Mouse (Mus musculus): ENCODE results near the gene Med8. TPM values are rescaled to one million over a fixed set of nuclear protein-coding genes. Genes with fewer than 3 reads are reported as not detected.

The Med8 gene
- total RNA-seq, 2 experiments from 2014 or later = 32.8 to 37.2 TPM

DNA sequence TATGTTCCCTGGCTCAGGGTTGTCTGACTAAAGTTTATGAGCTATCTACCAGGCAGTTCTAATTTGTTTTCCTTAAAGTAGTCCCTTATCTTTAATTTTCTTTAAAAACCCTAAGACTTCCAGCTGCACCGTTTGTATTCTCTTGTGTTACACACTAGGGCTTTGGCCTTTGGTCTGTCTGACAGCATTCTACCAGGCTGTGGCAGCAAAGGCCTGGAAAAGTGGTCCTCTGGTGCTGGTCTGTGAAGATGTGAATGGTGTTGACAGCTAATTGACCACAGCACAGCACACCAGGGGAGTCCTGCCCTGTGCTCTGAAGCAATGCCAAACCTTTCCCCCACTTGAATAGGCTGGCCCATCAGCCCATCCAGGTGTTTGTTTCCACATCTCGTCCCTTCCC lies 6.6 kb downstream of the Med8 start:
- DNase-seq = no peak

DNA sequence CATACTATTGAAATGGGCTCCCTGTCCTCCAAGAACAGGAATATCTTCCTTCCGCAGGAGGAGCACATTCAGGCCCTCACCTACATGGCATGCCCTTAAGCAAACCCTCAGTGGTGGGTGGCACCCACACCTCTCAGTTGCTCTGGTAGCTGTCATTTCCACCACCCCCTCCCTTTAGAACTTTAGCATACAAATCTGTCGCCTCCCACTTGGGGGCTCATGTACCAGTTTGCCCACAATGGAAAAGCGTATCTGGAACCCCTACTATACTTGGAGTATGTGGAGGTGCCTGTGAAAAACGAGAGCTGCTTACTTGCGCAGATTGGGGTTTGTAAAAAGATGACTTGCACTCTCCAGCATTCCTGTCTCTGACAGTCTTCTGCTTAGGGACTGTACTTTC lies 7.2 kb downstream of the Med8 start:
- no peak for DNase-seq

DNA sequence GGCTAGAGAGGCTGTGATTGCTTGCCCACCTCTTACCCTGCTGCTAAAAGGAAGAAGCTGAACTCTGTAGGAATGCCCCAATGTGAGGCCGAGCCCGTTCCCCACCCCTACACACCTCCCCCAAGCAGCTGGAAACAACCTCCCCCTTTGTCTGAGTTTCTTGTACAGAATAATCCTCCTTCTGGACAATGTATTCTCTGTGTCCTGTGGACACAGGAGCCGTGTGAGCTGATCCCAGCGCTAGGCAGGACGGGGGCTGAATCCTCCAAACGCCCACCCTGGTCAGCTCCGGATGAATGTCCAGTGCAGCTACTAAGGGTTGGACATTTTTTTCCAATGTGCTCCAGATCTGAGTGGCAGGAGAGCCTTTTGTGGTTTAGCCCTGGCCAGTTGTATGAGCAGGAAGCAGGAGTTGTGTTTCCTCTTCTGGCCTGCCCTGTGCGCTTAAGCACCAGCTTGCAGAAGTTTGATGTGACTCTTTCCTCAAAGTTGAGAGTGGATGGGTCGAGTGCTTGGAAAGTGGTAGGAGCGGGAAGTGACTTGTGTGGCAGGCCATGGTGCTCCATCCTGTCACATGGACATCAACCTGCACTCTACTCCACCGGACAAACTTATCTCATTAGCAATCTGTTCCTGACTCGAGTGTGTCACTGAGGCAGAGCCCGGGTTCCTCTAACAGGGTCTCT lies 8.1 kb downstream of the Med8 start:
- DNase-seq = no peak

DNA sequence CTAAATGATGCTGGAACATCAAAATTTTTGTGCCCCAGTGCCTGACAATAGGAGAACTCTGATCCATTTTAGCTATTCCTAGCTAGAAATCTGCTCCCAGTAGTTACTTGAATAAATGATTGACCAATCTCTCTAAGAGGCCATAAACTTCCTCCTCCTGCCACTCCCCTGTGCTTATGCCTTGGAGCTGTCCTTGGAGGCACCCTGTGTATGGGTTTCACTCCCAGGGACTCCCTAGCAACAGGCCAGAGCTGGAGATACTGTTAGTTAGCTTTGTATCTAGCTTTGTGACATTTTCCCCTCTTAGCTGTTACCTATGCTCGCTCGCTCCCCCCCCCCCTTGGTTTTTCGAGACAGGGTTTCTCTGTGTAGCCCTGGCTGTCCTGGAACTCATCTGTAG lies 12.2 kb downstream of the Med8 start:
- no peak for DNase-seq

DNA sequence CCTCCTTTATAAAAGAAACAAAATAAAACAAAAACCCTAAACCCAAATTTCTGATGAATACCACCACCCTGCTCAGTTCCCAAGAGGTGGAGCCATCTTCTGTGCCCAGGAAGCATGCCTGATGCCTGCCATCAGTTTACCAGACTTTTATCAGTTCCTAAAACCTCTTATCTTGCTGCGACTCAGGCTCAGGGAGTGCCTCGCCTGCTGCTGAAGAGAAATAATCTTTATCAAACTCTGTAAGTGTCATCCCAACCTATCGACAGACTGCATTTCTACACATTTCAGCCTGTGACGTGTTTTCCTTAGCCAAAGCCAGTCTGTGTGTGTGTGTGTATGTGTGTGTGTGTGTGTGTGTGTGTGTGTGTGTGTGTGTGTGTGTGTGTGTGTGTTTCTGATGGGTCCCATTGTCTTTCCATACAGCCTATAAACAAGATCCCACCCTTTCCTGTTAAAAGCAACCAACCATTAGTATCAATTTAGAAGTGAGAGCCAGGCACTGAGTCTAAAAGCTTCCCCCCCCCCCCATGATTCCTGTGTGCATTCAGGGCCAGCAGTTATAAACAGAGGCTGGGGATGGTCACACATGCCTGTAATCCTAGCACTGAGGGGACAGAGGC lies 15.5 kb downstream of the Med8 start:
- DNase-seq = no peak

DNA sequence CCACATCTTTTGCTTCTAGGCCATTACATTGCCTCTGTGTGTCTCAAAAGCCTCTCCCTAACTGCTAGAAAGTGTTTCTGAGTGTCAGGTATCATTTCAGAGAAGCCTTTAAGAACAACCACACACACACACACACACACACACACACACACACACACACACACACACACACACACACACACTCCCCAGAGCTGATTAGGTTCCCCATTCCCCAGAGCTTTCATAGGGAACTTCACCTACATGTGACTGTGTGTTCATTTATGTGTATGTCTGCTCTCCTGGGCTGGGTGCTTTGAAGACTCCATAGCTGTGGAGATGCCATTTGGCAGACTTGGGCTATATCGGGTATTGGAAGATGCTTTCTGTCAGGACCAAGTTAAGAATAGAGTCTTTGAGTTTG lies 16.2 kb downstream of the Med8 start:
- DNase-seq = no peak

DNA sequence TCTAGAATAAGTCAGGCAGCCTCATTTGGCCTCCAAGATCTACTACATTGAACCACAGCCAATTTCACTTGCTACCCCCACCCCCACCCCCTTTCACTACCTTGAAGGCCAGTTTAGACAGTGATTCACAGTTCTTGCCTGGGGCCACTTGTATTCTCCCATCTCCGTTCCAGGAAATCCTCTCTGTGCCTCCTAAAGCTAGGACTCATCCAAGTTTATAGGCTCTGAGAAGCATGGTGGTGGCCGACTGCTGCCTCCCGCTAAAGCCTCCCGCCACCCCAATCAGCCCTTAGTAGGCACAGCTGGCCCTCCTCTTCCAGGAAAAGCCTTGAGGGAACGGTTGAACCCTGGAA lies 18.3 kb downstream of the Med8 start:
- DNase-seq = no peak

DNA sequence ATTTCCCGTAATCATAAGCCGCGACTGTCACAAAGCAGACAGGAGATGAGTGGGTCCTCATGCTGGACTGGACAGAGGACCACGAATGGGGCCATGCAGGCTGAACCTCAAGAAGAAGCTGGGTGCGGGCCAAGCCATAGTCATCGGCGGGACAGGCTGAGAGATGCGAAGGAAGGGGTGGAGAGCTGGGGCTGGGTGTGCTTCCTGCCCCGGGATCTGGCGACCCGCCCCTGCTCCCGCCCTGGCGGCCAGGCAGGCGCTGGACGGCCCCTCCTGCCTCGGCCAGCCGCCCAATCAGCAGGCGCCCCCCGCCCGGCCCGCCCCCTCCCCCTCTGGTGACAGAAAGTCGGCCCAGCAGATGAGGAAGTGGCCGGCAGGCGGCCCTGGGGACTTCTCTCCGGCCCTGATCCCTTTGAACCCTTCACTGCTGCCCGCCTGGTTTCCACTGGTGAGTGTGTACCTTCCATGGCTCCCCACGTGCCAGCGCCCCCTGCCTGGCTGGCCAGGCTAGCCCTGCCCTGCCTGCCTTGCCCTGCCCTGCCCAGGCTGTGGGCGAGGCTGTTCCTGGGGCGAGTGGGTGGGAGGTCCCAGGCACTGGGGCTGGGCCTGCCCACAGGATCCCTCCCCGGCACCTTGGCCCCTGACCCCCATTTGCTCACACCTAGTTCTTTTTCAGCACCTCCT lies 18.8 kb downstream of the Med8 start, which contains the start of gene Elovl1:
TSS of gene Elovl1 (plus strand) at position 326 of the 684 bp plus-strand sequence.
- peak; percentile 92 to 96 for DNase-seq

DNA sequence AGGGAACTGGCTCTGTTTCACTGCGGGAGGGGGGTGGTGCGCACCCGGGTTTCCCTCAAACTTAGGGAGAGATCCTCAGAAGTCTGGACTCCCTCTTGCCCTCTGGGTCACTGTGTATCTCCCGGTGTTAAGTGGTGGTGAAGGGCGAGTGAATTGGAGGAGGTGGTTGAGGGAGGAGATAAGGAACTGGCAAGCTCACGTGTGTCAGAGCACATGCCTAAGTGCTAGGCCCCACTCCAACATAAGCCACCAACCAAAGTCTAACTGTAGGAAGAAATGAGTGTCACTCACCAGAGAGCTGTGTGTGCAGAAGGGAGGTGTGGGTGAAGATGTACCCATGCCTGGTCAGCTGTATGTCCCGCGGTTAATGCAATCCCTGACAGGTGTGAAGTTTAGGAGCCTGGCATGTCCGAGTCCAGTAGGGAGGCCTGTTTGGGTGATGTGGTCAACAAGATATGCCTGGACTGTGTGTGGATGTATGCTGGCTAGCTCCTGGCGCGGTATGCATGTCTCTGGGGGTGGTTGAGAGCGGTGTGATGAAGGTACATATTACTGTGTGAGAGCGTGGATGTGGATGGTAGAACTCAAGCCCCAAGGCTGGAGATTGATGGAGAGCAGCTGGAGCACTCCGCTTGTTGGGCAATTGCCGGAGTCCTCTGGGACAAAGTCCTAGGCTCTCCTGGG lies 19.5 kb downstream of the Med8 start:
- peak; percentile 47 to 65 for DNase-seq

DNA sequence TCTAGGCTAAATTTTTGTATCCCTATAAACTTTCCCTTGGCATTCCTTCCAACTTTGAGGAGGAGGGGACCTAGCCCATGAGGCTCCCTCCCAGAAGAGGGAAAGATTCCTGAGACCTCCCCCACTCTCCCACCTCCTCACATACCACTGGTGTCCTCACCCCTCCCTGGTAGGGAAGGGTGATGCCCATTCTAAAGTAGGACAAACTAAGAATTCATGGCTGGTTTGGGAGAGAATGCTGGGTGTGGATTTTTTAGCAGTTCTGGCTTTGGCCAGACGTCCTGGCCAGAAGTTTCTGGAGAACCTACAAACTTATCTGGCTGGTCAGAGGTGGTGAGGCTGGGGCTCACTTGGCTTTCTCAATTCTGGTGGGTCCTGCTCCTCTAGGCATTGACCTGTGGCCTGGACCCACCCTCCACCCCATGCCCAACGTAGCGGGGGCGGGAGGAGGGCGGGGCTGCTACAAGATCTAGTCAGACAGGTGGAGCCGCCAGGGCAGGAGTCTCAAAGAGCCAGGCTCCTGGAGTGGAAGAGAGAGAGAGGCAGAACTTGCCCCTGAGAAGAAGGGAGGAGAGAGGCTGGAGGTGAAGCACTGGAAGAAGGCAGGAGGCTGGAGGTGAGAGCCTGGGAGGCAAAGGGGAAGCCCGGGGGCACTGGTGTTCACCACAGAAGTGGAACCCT lies 20.2 kb downstream of the Med8 start:
- peak; percentile 23 to 30 for DNase-seq

DNA sequence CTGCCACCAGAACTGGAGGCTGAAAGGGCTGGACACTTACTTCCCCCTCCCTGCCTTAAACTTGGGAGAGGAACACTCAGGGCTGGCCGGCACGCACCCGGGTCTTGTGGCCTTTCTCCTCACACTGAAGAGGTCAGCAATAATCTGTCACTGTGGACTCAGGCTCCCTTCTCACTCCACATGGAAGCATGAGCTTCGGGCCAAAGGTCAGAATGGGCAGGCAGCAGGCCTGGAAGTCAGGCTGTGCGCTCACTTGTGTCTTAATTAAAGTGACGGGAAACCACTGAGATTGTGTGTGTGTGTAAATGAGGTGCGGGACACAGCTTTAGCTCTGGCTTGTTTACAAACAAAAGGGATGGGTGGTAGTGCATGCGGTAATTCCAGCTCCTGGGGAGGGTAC lies 23.2 kb downstream of the Med8 start:
- no peak for DNase-seq

DNA sequence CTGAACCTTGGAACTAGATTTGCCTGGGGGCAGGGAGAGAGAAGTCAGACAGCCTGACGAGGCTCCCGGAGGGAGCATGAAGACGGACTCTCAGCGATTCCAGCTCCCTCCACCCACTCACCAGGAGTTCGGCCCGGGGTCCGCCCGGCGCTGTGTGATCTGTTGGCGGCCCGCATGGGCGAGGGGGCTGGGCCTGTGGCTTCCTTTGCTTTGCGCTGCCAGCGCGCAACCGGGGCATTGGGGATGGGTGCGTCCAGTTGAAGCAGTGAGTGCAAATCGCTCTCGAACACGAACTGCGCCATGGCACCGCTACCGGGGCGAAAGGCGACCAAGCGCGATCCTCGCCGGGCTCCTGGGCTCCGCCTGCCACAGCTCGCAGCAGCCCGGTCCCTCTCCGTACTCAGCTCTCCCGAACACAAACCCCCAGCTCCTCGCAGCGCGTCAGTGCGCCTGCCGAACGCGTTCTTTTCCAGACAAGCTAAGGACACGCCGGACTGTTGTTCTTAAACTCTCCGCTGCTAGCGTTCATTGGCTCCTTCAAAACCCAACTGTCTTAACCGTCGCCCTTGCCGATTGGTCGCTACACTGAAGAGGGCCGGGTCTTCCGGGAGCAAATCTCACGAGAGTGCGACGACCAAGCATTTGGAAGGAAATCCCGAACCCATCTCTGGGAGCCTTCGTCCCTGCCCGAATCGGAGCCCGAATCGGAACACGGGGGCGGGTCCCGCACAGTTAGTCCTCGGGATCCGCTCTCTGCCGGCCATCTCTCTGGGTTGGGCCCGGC lies 27.9 kb downstream of the Med8 start, which contains the start of gene Cdc20:
TSS of gene Cdc20 (minus strand) at position 533 of the 784 bp plus-strand sequence.
- DNase-seq = peak; percentile 91 to 95

DNA sequence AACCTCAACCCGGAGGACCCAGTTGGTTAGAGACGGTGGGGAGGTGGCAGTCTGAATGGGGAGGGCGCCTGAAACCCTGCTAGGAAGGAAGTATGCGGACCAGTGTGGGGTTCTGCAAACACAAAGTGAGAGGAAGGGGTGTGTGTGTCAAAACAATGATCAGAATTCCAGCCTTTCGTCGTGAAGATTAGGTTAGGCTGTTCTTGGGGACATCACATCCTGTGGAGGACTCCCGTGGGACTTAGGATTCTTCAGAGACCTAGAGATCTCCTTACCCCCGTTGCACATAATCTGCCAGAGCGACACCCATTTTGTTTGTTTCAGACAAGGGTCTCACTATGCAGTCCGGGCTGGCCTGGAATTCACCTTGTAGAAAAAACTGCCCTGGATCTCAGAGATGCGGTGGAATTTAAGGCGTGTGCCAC lies 28.7 kb downstream of the Med8 start:
- peak; percentile 45 to 55 for DNase-seq

DNA sequence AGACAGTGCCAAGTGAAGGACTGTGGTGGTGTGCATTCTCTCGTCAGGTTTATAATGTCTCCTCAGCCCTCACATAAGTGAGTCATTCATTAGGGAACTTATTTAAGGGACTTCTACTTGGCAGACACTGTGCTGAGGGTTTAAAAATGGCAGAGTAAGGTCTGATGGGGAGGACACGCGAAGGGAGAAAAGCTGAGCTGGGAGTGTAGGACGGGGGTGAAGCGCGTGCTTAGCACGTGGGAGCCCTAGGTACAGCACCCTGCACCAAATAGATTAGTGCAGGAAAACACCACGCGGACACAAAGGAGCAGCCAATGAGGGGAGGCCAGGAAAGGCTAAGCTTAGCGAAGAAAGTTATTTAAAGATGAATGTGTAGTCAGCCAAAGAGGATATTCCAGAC lies 36.0 kb downstream of the Med8 start:
- DNase-seq = no peak

DNA sequence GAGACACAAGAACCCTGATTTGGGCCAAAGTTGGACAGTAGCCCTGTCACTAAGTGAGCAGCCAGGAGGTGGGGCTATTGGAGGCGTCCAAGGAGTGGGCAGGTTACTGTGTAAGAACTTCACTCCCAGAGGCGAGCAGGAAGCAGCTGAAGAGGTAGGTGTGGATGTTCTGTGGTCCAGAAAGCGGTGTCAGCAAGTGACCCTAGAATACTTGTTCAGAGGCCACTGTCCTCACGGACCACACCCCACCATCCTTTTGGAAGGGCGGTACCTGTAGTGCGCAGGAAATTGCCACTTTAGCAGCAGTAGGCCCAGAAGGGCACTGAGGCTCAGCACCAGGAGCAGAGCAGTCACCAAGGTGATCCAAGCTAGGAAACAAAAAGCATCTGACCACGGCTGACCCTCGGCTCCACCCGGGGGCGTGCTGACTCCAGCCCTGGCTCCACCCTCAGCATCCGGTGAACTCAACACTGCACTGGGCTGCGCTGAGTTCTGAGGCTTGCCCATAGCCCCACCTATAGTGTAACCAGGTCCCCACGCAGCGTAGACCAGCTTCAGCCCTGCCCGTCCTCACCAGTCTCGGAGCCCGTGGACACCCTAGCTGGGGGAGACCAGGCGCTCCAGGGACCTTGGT lies 36.8 kb downstream of the Med8 start:
- DNase-seq = peak; percentile 66 to 77

DNA sequence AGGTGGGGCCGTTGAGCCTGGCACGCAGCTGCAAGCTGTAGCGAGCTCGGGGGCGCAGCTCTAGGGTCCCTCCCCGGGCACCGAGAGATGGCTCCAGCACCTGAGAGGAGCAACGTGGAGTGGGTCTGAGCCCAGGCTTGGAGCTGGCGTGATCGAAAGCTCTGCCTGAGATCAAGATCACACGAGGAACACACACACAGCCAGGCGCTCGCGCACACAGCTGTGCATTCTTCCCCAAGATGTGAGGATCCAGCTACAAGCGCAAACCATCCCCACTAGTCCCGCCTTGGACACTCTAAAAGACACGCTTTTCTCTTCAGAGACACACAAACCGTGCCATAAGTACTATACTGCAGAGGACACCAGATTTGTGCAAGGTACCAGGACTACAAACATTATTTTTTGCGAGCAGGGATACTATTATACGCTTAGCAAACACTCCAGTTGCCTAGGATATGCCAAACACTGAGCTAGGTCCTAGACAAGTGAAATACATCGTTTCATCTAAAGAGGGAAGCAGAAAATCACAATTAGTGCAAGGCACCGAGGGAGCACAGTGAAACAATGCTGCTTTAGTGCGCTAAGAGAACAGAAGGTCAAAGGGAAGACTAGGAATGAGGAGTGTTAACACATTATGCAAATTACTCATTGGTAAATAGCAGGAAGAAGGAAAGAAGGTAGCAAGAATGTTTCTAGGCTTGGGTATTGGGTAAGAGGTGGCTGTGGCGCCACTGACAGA lies 37.4 kb downstream of the Med8 start:
- DNase-seq = no peak

DNA sequence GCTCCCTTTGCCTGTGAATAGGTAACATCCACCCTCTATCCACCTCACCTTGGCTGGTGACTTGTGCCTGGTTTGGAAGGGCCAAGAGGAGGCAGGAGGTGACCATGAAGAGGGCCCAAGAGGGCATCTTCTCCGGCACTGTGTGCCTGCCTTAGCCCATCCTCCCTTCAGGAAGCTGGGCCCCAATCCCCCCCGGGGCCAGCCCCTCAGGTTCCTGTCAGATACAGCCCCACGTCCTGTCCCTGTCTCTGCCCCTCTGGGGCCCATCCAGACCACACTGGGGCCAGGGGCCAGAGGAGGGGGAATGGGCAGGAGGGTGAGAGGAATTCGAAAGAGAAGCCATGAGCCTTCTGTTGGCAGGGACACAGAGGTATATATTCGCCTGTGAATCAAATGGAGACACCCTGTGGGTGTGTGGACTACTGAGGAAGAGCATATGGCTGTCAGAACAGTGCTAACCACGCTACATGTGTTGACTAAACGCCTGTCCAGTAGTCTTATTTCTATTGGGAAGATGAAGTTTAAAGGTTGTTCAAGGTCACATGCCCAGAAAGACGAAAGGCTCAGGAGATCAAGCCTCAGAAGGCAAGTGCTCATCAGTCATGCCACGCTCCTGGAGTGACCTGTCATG lies 48.3 kb downstream of the Med8 start, which contains the start of gene Mpl:
TSS of gene Mpl (minus strand) at position 169 of the 631 bp plus-strand sequence.
- no peak for DNase-seq

DNA sequence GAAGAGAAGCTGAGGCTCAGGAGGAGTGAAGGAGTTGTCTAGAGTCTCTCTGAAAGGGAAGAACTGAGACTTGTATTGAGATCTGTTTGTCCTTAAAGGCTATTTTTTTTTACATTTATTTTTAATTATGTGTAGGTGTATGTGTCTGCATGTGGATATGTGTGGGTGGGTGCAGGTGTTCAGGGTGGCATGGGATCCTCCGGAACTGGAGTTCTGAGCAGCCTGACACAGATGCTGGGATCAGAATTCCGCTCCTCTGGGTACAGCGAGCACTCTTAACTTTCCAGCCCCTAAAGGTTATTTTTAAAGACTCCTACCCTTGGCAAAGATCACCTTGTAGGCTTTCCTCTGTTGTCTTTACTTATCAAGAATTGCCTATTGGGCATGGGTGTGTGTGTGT lies 55.8 kb downstream of the Med8 start:
- DNase-seq = no peak

Data from heart, adult 18-20 months (tissue).